Mouse (Mus musculus): ENCODE measurements around the gene Ccdc141.
A peak's percentile ranks its signal among the peaks of the same experiment; 100 is the strongest.
"Not testable (repeated sequence)": the region's sequence is repeated elsewhere in the genome, so short reads cannot be mapped to it uniquely, and the experiment has no call there.

Gene Ccdc141

DNA sequence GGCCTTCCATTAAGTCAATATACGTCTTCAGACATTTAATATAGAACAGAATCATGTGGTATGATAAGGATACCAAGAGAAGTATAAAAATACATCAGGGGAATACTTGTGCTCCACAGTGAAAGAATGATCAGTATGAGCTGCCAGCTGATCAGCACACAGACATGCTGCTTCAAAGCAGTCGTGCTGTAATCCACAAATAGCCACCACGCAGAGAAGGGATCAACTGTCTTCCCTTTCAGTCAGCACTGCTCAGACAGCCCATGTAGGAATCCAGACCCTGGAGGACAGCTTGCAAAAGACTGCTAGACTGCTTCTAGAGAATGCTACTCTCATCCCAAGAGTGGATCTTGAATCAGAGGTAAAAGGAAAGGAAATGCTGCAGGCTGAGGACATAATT lies 127.5 kb downstream of the Ccdc141 start:
- no peak for DNase-seq

GRCm38 (mm10) chr2:77039683-77040082 lies 130.8 kb downstream of the Ccdc141 start:
- DNase-seq: no peak

DNA sequence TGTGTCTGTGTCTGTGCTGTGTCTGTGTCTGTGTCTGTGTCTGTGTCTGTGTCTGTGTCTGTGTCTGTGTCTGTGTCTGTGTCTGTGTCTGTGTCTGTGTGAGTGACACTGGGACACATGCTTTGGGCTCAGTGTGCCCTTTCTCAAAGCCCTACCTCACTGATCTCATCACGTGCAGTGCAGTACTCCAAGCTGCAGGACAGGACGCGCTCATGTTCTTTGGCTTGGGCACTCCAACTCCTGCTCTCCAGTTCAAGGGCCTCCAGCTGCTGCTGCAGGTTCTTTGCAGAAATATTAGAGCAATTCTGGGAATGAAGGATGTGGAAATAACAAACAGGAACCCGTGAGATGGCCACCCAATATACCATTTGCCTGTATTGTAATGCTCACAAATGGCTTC lies 131.2 kb downstream of the Ccdc141 start:
- no peak for DNase-seq

DNA sequence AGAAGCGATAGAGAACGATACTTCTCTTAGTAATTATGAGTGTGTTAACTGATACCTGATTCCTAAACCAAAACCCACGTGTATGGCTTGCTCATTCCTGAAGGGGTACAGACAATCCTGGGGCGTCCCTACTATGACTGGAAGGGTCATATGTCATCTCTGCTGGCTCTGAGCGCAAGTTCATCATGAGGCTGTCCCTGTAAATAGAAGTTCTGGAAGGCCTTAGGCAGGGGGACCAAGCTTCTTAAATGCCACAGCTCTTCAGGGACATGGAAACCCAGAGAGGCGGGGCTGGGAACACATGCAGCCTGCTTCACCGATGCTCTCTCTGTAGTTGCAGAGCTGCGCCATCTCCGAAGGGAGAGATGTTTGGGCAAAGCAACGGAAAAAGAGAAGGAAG lies 133.2 kb downstream of the Ccdc141 start:
- DNase-seq: no peak

GRCm38 (mm10) chr2:77034112-77034511 lies 136.3 kb downstream of the Ccdc141 start:
- DNase-seq: no peak

- no peak for DNase-seq
Measured at GRCm38 (mm10) chr2:77033322-77034060, 136.9 kb downstream of the Ccdc141 start.

DNA sequence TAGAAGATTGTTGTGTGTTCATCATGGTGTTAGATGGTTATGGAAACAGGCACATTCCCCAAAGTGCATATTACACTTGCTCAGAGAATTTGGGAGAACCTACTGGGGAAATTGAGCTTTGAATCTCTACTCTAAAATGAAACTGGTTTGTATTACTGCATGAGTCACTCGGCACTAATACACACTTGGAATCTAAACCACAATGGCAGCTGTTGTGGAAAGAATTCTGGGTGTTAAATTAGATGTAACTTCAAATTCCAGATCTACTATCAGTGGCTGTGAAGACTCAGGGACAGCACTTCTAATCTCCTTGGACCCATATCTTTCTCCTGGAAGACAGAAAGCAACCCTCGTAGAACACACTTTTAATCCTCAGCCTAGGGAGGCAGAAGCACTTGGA lies 149.8 kb downstream of the Ccdc141 start:
- DNase-seq: no peak

GRCm38 (mm10) chr2:77017735-77018134 lies 152.7 kb downstream of the Ccdc141 start:
- DNase-seq: no peak

GRCm38 (mm10) chr2:77013449-77013848 lies 157.0 kb downstream of the Ccdc141 start:
- DNase-seq: not testable (repeated sequence)

DNA sequence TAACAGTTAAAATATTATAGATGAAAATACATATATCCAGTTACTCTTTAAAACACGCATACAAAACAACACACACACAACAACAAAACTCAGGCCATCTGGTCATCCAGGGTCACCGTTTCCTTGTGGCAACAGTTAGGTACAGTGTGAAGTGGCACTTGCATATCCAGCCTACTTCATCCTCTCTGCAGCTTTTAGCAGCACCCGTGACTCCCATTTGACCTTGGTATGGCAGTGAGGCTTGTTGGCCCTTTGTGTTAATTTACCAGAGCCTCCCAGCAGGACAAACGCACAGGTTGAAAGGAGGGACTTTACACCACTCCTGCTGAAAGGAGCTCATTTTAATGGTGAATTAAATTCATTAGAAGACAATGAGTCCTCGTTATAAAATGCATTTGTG lies 158.5 kb downstream of the Ccdc141 start:
- DNase-seq: no peak

GRCm38 (mm10) chr2:77007015-77007414 lies 163.4 kb downstream of the Ccdc141 start:
- no peak for DNase-seq

- DNase-seq: no peak
Measured at GRCm38 (mm10) chr2:77003148-77003547, 167.3 kb downstream of the Ccdc141 start.

DNA sequence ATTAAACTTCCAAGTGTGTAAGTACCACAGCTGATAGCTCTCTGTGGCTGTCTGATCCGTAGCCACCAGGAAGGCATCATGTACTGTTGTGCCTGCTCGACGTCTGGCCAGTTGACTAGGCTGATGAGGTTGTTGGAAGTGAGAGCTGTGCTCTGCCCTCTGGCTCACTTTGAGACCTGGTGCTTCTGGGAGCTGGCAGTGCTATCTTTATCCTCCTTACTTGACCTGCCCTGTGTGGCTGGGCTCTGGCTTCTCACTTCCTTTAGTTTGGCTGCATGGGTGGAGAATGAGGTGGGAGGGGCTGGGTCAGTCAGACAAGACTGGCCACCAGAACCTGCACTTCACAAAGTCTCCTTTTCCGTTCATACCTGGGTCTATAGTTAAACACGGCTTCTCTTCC lies 172.1 kb downstream of the Ccdc141 start:
- no peak for DNase-seq

DNA sequence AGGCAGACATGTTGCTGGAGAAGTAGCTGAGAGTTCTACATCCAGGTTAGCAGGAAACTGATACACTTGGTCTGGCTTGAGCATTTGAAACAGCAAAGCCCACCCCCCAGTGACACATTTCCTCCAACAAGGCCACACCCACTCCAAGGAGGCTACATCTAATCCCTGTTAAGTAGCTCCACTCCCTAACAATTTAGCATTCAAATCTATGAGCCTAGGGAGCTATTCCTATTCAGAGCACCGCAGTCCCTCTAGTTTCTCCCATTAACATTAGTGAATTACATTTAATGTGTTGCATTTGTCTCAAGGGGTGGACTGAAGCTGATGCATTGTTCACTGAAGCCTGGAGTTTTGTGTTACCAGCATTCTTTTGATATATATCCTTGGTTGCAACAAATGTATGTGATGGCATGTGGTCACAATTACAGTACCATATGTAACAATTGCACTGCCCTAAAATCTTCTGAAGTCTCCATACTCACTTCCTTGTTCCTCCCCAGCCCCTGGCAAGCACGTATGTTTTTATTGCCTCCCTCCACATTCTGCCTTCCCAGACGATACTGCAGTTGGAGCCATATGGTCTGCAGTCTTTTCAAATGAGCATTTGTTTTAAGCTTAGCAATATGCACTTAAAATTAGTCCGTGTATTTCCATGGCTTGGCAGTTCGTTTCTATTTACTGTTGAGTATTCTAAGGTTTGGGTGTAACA lies 177.8 kb downstream of the Ccdc141 start:
- DNase-seq: no peak

- DNase-seq: no peak
Measured at GRCm38 (mm10) chr2:76987317-76987716, 183.1 kb downstream of the Ccdc141 start.

GRCm38 (mm10) chr2:76984384-76984783 lies 186.1 kb downstream of the Ccdc141 start:
- no peak for DNase-seq

- DNase-seq: no peak
Measured at GRCm38 (mm10) chr2:76983601-76984000, 186.8 kb downstream of the Ccdc141 start.

GRCm38 (mm10) chr2:76982391-76983145 lies 187.9 kb downstream of the Ccdc141 start, which contains the start of gene Ttn:
Gene Ttn, minus strand, starts transcription at chr2:76982547.
- no peak for DNase-seq

GRCm38 (mm10) chr2:76981717-76982116 lies 188.7 kb downstream of the Ccdc141 start:
- no peak for DNase-seq

DNA sequence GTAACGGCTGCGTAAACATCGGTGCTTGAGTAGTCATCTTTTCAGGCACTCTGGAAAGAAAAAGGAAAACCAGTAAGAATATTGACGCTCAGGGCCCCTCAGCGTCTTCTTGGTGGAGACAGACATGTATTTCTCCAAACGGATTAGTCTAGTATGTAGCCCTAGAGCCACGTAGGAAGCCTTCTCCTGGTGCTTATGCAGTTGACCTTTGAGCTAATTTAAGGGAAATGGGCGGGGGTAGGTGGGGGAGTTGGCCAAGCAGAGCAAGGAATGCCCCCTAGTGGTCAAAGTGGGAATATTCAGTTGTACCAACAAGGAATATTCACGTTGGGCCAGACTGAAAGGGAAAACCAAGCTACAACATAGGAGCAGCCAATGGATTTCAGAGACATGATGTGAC lies 190.3 kb downstream of the Ccdc141 start:
- peak; percentile 79 for DNase-seq

DNA sequence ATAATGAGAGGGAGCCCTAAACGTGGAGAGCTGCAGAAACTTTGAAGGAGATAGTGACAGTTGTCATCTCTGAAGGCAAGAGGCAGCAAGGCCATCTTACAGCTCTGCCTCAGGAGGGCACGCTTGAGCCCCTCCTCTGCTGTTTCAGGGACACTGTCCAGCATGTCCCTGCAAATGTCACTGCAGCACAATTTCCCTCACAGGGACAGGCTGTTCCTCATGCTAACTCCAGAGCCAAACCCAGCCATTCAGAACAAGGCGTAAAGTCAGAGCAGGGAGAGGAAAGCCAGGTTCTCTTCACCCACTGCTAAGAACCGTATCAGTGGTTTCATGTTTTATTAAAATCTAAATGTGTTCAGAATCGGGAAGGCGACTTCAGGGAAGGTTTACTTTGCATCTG lies 192.8 kb downstream of the Ccdc141 start:
- DNase-seq: no peak

DNA sequence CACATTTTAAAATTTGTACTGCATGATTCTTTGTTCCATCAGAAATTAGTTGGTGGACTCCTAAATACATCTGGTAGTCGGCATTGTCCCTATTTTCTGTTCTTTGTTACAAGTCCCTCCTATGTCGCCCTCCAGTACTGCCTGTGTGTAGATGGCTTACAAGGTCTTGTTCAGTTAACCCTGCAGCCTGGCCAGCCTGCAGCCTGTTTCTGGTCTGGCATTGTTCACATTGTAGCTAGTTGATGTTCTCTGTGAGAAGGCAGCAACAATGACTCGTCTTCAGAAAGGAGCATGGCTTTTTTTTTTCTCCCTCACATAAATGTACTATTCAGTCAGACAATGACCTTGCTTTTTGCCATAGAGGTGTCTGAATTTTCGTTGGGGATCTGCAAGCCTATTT lies 198.4 kb downstream of the Ccdc141 start:
- no peak for DNase-seq

DNA sequence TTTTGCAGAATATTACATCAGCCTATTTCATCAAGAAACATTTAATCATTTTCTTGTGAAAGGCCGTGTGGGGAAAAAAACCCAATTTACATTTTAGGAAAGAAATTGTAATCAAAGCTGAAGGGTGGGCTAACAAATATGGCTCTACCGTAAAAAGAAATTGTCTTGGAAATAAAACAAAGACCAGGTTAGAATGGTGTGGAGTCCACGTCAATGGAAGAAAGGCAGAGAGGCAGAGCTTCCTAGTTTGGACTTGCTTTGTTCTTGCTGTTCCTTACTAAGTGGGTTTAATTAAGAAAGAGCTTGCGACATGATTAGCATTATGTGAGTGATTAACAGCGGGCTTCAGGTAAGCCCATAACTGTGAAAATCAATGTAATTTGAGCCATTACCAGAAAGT lies 199.4 kb downstream of the Ccdc141 start:
- no peak for DNase-seq

DNA sequence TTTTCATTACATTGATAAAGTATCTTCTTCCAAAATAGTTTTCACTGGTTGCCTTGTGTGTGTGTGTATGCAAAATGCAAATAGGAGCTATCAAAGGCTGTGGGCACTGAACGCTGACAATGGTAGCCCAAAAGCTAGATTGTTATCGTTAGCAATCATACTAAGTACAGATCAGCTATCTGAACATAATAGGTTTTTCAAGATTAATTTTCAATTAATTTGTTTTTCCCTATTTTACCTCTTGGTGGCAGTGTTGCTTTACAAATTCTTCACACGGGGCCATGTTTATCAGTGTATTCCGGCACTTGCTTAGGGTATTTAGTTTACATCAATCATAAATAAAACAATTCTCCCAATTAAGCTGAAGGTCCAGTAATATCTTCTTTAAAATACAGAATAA lies 199.8 kb downstream of the Ccdc141 start:
- DNase-seq: peak; percentile 24

Data from kidney, adult 9 months (tissue).